Mouse (Mus musculus): ENCODE data around the gene Popdc2.

GRCm38 (mm10) chr16:38353642-38354041 lies 8.4 kb upstream of the Popdc2 start:
- no peak for TF ChIP-seq POLR2A (IDR thresholded peaks at IDR 0.05; ENCODE audit: low read depth, low read length)
- no peak for TF ChIP-seq CTCF (IDR thresholded peaks at IDR 0.05; ENCODE audit: extremely low read depth, insufficient read depth, insufficient read length, insufficient replicate concordance)

All from spleen, adult 2 months (tissue).